Mouse (Mus musculus): ENCODE measurements around the gene Bag5. TPM values are rescaled to one million over a fixed set of nuclear protein-coding genes. Genes with fewer than 3 reads are reported as not detected.
"Not testable (repeated sequence)": the region's sequence is repeated elsewhere in the genome, so short reads cannot be mapped to it uniquely, and the experiment has no call there.

Gene Bag5
- total RNA-seq, 2 experiments from 2014 or later, result 25.8 to 29.2 TPM

DNA sequence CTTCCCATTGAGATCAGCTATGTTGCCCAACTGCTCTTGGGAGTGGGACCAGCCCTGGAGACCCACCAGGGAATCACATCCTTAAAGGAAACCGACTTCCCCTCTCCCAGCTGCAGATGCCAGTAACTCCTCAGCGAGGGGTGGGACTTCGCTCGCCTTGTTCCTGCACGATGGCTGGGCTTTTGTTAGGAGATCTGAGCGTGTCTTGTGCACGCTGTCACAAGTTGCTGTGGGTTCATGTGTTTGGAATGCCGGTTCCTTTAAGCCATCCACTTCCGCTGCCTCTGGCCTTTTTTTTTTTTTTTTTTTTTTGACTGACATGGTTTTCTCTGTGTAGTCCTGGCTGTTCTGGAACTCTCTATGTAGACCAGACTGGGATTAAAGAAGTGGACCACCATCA, 24.3 kb upstream of the Bag5 start:
- no peak for ATAC-seq (replicated peaks; ENCODE audit: poor library complexity)

DNA sequence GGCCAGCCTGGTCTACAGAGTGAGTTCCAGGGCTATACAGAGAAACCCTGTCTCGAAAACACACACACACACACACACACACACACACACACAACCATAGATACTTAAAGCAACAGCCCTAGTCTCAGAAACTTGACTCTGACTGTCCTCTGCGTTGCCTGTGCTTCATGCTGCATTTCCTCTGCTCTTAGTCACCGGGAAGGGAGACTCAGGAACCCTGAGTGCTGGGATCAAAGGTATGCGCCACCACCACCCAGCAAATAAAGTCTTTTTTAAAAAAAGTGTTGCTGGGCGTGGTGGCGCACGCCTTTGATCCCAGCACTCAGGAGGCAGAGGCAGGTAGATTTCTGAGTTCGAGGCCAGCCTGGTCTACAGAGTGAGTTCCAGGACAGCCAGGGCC, 23.6 kb upstream of the Bag5 start:
- ATAC-seq (replicated peaks; ENCODE audit: poor library complexity), result not testable (repeated sequence)

- ATAC-seq (replicated peaks; ENCODE audit: poor library complexity), result no peak
Observed at GRCm38 (mm10) chr12:111734912-111735311, 21.9 kb upstream of the Bag5 start.

DNA sequence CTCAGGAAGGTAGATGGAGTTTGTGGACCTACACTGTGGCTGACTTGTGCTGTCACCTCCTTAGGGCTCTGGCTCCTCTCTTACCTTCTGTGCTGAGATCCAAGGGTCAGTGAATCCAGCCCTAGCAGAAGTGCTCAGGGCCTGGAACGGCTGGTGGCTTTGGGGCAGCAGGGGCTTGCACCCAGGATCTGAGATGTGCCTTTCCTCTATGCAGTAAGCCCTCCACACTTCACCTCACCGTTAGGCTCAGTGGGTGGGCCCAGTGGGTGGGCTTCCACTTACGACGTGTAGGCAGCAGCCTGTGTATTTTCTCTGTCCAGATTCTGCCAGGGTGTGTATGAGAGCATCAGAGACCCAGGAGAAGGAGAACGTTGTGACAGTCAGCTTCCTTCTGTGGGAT, 19.9 kb upstream of the Bag5 start:
- ATAC-seq (replicated peaks; ENCODE audit: poor library complexity), result 0 out of 2 replicates have a peak, but pooled peaks have one; percentile 2

DNA sequence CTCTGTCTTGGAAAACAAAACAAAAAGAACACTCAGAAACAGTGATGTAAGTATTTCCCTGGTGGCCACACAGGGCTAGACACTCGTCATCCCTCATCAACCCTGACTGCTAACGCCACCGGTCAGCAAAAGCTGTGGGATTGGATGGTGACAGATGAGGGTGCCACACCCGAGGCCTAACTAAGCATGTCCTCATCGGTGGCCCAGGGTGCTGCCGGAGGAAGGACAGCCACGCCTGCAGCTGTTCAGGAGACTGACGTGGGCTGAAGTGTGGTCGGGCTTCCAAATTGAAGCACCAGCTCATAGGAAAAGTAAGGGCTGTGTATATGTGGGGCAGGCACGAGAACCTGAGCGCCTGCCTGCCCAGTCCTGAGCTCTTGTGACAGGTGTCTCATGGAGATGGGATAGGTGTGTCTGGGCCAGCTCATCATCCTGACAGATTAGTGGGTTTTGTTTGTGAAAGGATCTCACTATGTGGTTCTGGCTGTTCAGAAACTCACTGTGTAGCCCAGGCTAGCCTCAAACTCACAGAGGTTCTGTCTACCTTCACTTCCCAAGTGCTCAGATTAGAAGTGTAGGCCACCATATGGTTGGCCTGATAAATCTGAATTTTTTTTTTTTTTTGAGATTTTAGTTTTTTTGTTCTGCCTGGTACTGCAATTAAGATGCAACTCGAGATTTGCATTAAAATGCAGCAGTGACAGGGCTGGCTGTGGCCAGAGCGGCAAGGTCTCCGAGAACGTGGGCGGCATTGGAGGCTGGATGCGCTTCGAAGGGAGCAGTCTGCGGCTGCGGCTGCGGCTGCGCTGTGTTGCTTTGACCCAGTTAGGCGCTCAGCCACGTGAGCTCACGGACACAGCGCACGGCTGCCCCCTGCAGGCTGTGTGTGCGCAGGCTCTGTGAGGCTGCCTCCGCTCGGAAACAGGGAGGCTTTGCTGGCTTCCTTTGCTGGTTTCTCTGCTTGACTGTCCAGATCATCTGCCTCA, 19.1 kb upstream of the Bag5 start:
- ATAC-seq (replicated peaks; ENCODE audit: poor library complexity), result peak; percentile 100

GRCm38 (mm10) chr12:111727956-111728355, 14.9 kb upstream of the Bag5 start:
- no peak for ATAC-seq (replicated peaks; ENCODE audit: poor library complexity)

DNA sequence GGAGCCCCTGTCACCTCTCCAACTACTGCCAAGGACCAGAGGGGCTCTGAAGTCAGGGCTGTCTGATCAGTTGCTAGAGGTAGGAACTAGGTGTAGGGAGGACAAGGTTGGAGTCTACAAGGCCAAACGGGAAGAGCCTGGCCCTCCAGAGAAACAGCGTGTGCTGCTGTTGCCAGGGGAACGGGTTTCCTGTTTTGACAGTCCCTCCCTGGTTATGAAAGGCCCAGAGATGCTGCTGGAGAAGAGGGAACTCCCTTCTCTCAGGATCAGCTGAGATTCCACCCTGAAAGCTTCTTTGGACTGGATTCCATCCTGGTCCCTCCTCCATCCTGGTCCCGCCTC, 13.0 kb upstream of the Bag5 start:
- peak; percentile 82 for ATAC-seq (replicated peaks; ENCODE audit: poor library complexity)

- ATAC-seq (replicated peaks; ENCODE audit: poor library complexity), result no peak
Observed at GRCm38 (mm10) chr12:111725338-111726121, 12.5 kb upstream of the Bag5 start.

GRCm38 (mm10) chr12:111724638-111725337, 11.7 kb upstream of the Bag5 start:
- no peak for ATAC-seq (replicated peaks; ENCODE audit: poor library complexity)

- 0 out of 2 replicates have a peak, but pooled peaks have one; percentile 45 for ATAC-seq (replicated peaks; ENCODE audit: poor library complexity)
Observed at GRCm38 (mm10) chr12:111722654-111723053, 9.6 kb upstream of the Bag5 start.

- ATAC-seq (replicated peaks; ENCODE audit: poor library complexity), result no peak
Observed at GRCm38 (mm10) chr12:111720222-111720621, 7.2 kb upstream of the Bag5 start.

GRCm38 (mm10) chr12:111718656-111719055, 5.6 kb upstream of the Bag5 start:
- ATAC-seq (replicated peaks; ENCODE audit: poor library complexity), result no peak

- ATAC-seq (replicated peaks; ENCODE audit: poor library complexity), result no peak
Observed at GRCm38 (mm10) chr12:111716505-111716904, 3.4 kb upstream of the Bag5 start.

GRCm38 (mm10) chr12:111713880-111714279, 823 bp upstream of the Bag5 start:
- not testable (repeated sequence) for ATAC-seq (replicated peaks; ENCODE audit: poor library complexity)

DNA sequence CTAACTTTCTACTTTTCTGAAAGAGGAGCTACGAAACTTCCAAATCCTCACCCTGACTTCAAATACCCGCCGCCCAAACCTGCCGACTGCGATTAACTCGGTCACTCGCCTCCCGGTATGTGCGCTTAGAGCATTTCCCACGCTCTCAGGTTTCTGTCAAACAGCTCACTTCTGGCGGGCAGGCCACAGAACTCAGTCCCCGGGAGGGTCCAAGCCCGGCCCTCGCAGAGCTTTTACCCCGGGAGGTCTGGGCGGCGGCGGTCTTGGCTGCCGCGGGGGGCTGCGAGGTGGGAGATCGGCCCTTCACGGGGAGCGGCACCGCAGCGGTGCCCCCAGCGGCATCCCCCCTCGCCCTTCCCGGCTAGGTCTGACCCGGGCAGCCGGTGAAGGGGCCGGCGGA, 581 bp downstream of the Bag5 start:
- ATAC-seq (replicated peaks; ENCODE audit: poor library complexity), result 0 out of 2 replicates have a peak, but pooled peaks have one; percentile 3

DNA sequence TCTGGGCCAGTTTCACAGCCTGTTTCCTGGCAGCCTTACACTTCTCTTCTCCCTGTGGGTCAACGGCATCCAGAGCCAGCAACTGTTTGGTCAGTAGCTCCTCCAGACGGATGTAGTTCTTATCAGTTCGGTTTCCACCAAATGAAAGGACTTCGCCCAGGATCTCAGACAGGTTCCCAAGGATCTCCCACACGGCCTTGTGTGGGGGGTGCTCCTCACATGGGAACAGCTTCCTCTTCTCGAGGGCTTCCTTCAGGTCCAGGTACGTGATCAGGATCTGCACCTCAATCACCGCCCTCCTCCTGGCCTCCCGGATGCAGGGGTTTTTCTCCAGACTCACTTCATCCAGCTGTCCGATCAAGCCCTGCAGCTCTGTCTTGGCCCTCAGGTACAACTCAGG, 3.0 kb downstream of the Bag5 start:
- no peak for ATAC-seq (replicated peaks; ENCODE audit: poor library complexity)

DNA sequence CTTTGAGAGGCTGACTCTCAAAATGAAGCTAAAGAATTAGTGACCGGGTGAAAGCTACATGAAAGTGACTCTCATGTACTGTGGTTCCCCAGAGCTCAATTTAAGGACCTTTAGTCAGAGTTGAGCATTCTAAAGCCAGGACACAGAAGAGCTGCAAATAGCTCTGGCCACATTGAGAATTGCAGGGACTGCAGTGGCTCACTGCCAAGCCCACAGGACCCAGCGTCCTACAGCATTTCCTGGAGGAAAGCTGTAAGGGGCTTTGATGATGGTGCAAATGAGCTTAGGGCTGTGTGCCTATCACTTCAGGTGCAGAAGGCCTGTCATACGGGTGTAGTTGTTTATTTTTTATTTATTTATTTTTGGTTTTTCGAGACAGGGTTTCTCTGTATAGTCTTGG, 4.9 kb downstream of the Bag5 start:
- no peak for ATAC-seq (replicated peaks; ENCODE audit: poor library complexity)

- no peak for ATAC-seq (replicated peaks; ENCODE audit: poor library complexity)
Observed at GRCm38 (mm10) chr12:111705186-111705973, 7.7 kb downstream of the Bag5 start.

GRCm38 (mm10) chr12:111704609-111705008, 8.4 kb downstream of the Bag5 start:
- ATAC-seq (replicated peaks; ENCODE audit: poor library complexity), result no peak

DNA sequence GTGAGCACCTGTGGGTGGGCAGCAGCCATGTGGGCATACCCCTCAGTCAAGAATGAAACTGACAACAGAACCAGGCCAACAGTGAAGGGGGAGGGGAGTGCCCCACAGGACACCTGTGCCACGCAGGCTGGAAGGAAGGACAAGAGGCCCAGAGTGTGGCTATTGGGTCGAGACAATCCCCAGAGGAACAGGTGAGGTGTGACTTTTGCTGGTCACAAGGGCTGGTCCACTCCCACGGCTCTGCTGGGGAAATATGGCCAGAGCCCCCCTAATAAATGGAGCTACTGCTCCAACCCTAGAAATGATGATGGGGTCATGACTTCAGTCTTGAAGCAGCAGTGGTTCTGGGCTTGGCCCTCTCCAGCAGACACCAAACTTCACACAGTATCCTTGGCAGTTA, 9.8 kb downstream of the Bag5 start:
- ATAC-seq (replicated peaks; ENCODE audit: poor library complexity), result no peak

Measured in megakaryocyte progenitor cell, adult 5-6 weeks (primary cell).